Mouse (Mus musculus) olfactory bulb, adult 2 months (tissue): Measurements from ENCODE around the gene Olfr279.

ENCODE experiments used
- CTCF ChIP-seq: fragments of 200-500 bp; IDR thresholded peaks from 2 replicates; pipeline ENCODE4 v1.5.1; 2012; ENCODE audit warnings: low read depth, mild to moderate bottlenecking, low read length, moderate library complexity; ENCODE audit not compliant: insufficient read depth
- POLR2A ChIP-seq: fragments of 200-500 bp; IDR thresholded peaks from 2 replicates; pipeline ENCODE4 v1.6.1; 2012; ENCODE audit warnings: mild to moderate bottlenecking, low read depth, low read length, moderate library complexity; ENCODE audit not compliant: insufficient read depth

GRCm38 (mm10) chr15:98528066-98528563, 35.9 kb downstream of the Olfr279 start:
- TF ChIP-seq CTCF (no peak), POLR2A (no peak)
